Mouse (Mus musculus): Measurements from ENCODE around the gene Akt1s1. TPM values are rescaled to one million over a fixed set of nuclear protein-coding genes. Genes with fewer than 3 reads are reported as not detected.
A peak's percentile ranks its signal among the peaks of the same experiment; 100 is the strongest.
"Not testable (repeated sequence)": the region's sequence is repeated elsewhere in the genome, so short reads cannot be mapped to it uniquely, and the experiment has no call there.

The Akt1s1 gene
- polyA plus RNA-seq, 1 experiment from 2014 or later: 99.9 TPM

DNA sequence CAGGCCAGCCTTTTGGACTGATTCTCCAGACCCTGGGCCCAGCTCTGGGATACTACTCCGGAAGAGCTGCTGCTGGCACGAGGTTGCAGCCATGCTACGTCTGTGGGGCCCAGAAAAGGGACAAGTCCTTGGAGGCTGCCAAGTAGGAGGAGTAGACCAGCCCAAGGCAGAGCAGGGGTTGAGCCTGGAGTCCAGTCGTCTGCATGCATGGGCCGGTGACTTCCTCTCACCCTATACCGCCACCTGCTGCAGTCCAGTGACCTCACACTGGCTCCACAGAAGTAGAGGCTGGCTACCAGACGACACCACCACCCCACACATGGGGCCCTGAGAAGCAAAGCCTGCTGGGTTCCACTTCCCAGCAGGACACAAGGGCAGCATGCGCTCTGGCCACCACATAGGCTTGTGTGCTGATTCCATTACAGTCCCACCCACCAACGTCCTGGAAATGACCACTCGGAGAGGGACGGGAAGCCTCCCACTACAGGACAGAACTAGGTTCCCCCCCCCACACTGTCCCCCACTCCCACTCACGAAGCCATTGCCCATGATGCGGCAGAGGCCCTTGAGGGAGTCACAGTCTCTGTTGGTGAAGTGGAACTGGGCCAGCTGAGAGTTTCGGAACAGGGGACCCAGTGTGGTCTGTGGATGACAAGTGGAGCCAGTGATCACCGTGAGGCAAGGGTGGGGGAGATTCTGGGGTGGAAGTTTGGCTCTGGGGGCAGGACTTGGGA is 17.7 kb downstream of the Akt1s1 start:
- DNase-seq (ENCODE audit: low read depth, low spot score): no peak
- ChIA-PET POLR2A (interaction anchor here (0.6 to 1.1 kb wide), 2 partner anchors 12 to 59 kb away, joined by 4 to 5 read pairs; no protein-coding TSS in a partner anchor), CTCF (interaction anchor here (1.3 kb wide), 1 partner anchor 11 kb away, joined by 5 read pairs; no protein-coding TSS in a partner anchor)
- in situ Hi-C loops (cut with MboI; ENCODE audit: low pct_unique_long_range_greater_than_20kb): loop anchor here (25.0 kb wide), 1 partner anchor 846 kb away; the partner anchor contains the start of genes Dbp, Fam83e, Rpl18 and Sphk2
- ATAC-seq: no peak
- H3K27me3 ChIP-seq: no peaks in the 10 kb centered on the region
- TF ChIP-seq CTCF (IDR thresholded peaks at IDR 0.05): no peak

DNA sequence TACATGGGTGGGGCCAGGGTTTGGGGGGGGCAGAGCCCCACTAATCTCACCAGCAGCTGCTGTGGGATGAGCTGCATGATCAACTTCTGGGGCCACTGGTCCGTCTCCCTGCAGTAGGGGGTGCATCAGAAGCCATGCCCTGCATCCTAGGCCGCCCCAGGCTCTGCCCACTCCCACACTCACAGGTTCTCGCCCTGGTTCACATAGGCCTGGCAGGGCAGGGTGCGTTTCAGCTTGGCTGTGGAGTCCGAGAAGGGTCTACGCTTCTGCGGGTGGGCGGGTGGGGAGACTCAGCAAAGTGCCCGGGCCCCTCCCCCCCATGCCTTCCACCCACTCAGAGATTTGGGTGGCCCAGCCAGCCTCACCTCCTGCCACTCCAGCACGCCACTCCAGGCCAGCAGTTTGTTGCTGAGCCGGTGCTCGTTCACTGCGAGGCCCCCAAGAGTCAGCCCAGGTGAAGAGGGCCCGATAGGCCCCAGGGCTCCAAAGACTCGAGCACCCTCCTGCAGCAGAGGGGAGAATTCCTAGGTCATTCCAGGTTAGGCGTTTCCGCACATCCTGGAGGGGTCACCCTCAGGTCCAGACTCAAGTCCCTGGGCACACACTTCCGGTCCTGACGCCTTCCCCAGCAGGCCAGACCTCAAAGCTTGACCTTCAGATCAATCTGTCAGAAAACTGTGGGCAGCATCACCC is 18.4 kb downstream of the Akt1s1 start:
- ChIA-PET CTCF (no interaction called here), POLR2A (interaction anchor here (0.6 kb wide), 1 partner anchor 59 kb away, joined by 5 read pairs; no protein-coding TSS in a partner anchor)
- no peaks in the 10 kb centered on the region for H3K27me3 ChIP-seq
- in situ Hi-C loops (cut with MboI; ENCODE audit: low pct_unique_long_range_greater_than_20kb): loop anchor here (25.0 kb wide), 1 partner anchor 845 kb away; the partner anchor contains the start of genes Dbp, Fam83e, Rpl18 and Sphk2
- no peak for ATAC-seq
- TF ChIP-seq CTCF (IDR thresholded peaks at IDR 0.05): no peak
- DNase-seq (ENCODE audit: low read depth, low spot score): no peak

DNA sequence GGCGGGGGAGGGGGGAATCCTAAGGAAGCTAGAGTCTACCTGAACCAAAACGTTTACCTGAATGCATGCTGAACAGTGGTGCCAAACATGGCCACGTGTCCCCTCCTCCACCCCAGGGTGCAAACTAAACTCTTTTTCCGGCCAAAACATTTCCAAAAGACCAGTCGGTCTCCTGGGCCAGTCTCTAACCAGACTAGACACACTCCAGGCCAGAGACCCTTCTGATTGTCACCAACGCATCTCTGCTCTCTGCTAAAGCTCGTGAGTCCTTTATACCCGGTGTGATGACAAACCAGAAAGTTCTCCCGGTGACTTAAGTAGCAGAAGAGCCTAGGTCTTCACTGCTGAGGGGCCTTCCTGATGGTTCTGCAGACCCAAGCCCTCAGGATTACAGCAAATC is 19.0 kb downstream of the Akt1s1 start:
- POLR2A ChIA-PET: interaction anchor here (1.5 to 2.4 kb wide), 2 partner anchors 10 to 62 kb away, joined by 5 to 9 read pairs; partner anchors contain the start of genes Ap2a1 and Pnkp
- DNase-seq (ENCODE audit: low read depth, low spot score): no peak
- TF ChIP-seq CTCF (IDR thresholded peaks at IDR 0.05): no peak
- in situ Hi-C loops (cut with MboI; ENCODE audit: low pct_unique_long_range_greater_than_20kb): loop anchor here (25.0 kb wide), 1 partner anchor 844 kb away; the partner anchor contains the start of genes Dbp, Fam83e, Rpl18 and Sphk2
- ATAC-seq: no peak
- no peaks in the 10 kb centered on the region for H3K27me3 ChIP-seq
- CTCF ChIA-PET: no interaction called here

GRCm38 (mm10) chr7:44868465-44868864 is 19.7 kb downstream of the Akt1s1 start:
- ChIA-PET POLR2A (interaction anchor here (1.5 to 2.4 kb wide), 2 partner anchors 11 to 62 kb away, joined by 5 to 9 read pairs; partner anchors contain the start of genes Ap2a1 and Pnkp), CTCF (interaction anchor here (1.5 kb wide), 1 partner anchor 23 kb away, joined by 4 read pairs; the partner anchor contains the start of gene Med25)
- no peak for ATAC-seq
- H3K27me3 ChIP-seq: no peaks in the 10 kb centered on the region
- DNase-seq (ENCODE audit: low read depth, low spot score): no peak
- no peak for TF ChIP-seq CTCF (IDR thresholded peaks at IDR 0.05)
- in situ Hi-C loops (cut with MboI; ENCODE audit: low pct_unique_long_range_greater_than_20kb): loop anchor here (25.0 kb wide), 1 partner anchor 844 kb away; the partner anchor contains the start of genes Dbp, Fam83e, Rpl18 and Sphk2

DNA sequence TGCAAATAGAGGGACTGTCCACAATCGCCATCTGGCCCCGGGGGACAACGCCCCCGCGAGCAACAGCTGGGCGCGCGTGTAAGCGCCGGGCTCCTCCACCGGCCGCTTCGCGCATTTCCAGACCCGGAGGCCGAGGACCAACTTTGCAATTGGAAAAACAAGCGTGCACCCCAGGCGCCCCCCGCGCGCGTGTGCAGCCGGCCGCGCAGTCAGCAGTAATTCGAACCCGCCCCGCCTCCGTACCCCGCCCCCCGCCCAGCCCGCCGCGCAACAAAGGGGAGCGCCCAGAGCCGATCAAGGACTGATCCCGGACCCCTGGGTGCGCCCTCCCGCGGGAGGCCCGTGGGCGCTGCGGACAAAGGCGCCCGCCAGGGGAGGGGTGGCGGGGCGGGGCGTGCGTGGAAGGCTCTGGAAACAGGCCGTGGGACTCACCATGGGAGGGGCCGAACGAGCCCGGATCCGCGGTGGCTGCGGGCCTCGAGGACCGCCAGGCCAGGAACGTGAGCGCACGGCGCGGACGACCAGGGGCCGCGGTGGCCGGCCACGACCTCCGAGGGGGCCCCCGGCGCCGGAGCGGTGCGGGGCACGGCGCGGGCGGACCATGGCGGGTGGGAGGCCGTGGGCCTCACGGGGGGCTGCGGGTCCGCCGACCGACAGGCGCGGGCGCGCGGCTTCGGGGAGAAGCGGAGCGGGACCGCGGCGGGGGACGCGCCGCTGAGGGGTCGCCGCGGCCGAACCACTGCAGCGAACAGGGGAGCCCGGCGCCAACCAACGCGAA is 20.3 kb downstream of the Akt1s1 start:
- in situ Hi-C loops (cut with MboI; ENCODE audit: low pct_unique_long_range_greater_than_20kb): loop anchor here (25.0 kb wide), 1 partner anchor 843 kb away; the partner anchor contains the start of genes Dbp, Fam83e, Rpl18 and Sphk2
- no peak for TF ChIP-seq CTCF (IDR thresholded peaks at IDR 0.05)
- ATAC-seq: peak; percentile 21
- ChIA-PET POLR2A (interaction anchor here (0.6 to 2.4 kb wide), 6 partner anchors 12 to 61 kb away, joined by 3 to 9 read pairs (median 4); partner anchors contain the start of genes Ap2a1, Med25 and Pnkp), CTCF (interaction anchor here (0.7 to 1.5 kb wide), 4 partner anchors 8 to 89 kb away, joined by 3 to 4 read pairs (median 4); partner anchors contain the start of gene Med25)
- no peaks in the 10 kb centered on the region for H3K27me3 ChIP-seq
- no peak for DNase-seq (ENCODE audit: low read depth, low spot score)

DNA sequence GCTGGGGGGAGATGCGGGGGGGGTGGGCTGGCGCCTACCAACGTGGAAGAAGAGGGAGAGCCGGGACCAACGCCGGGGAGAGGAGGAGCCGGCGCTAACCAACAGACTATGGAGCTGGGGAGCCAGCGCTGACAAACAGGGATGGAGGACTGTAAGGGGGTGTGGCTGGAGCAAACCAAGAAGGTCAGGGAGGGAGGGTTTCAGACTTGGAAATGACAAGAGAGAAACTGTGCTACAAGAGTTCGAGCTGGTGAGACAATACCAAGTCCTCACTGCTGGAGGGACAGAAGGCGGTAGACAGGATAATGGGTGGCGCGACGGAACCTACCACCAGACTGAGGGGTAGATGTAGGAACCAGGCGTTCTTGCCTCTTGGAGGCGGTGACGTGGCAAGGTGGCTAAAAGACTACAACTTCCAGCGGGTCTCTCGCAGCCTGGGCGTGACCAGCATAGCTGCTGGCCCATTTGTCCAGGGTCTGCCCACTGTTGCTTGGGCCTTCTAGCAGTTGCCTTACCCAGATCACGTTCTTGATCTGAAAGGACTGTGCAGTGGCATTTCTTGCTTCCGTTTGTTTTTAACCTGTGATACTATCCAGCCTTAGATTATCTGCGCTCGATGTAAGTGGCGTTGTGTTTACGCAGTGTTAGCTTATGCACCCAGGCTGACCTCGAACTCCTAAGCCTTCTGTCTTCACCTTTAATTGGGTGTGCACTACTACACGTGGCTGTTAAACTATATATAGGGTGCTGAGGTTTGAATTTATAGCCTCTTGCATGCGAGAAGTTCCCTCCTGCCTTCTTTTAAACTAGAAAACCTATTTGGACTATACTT is 21.1 kb downstream of the Akt1s1 start, which contains the start of gene Ptov1:
Ptov1 (minus strand) TSS at position 92 of the 832 bp plus-strand sequence.
- in situ Hi-C loops (cut with MboI; ENCODE audit: low pct_unique_long_range_greater_than_20kb): loop anchor here (5.0 to 25.0 kb wide), 2 partner anchors 87 to 842 kb away; partner anchors contain the start of genes Dbp, Fam83e, Rpl18 and Sphk2
- H3K27me3 ChIP-seq: no peaks in the 10 kb centered on the region
- no peak for TF ChIP-seq CTCF (IDR thresholded peaks at IDR 0.05)
- peak; percentile 93 for DNase-seq (ENCODE audit: low read depth, low spot score)
- peak; percentile 83 for ATAC-seq
- POLR2A ChIA-PET: interaction anchor here (0.6 to 2.4 kb wide), 6 partner anchors 14 to 60 kb away, joined by 3 to 6 read pairs (median 3); partner anchors contain the start of genes Ap2a1 and Med25
- CTCF ChIA-PET: interaction anchor here (0.7 to 1.5 kb wide), 4 partner anchors 9 to 88 kb away, joined by 3 to 4 read pairs (median 4); partner anchors contain the start of gene Med25

GRCm38 (mm10) chr7:44870614-44871013 is 21.8 kb downstream of the Akt1s1 start:
- no peak for ATAC-seq
- no peak for DNase-seq (ENCODE audit: low read depth, low spot score)
- POLR2A ChIA-PET: interaction anchor here (0.8 to 1.5 kb wide), 3 partner anchors 15 to 21 kb away, joined by 3 to 6 read pairs (median 3); partner anchors contain the start of gene Med25
- H3K27me3 ChIP-seq: no peaks in the 10 kb centered on the region
- CTCF ChIA-PET: interaction anchor here (1.2 to 1.3 kb wide), 3 partner anchors 10 to 87 kb away, joined by 3 read pairs; no protein-coding TSS in a partner anchor
- in situ Hi-C loops (cut with MboI; ENCODE audit: low pct_unique_long_range_greater_than_20kb): loop anchor here (5.0 to 25.0 kb wide), 2 partner anchors 87 to 842 kb away; partner anchors contain the start of genes Dbp, Fam83e, Rpl18 and Sphk2
- TF ChIP-seq CTCF (IDR thresholded peaks at IDR 0.05): no peak

- in situ Hi-C loops (cut with MboI; ENCODE audit: low pct_unique_long_range_greater_than_20kb): loop anchor here (5.0 to 25.0 kb wide), 2 partner anchors 86 to 841 kb away; partner anchors contain the start of genes Dbp, Fam83e, Rpl18 and Sphk2
- POLR2A ChIA-PET: no interaction called here
- no peak for DNase-seq (ENCODE audit: low read depth, low spot score)
- ATAC-seq: no peak
- CTCF ChIA-PET: interaction anchor here (1.1 to 1.3 kb wide), 3 partner anchors 11 to 14 kb away, joined by 3 read pairs; no protein-coding TSS in a partner anchor
- H3K27me3 ChIP-seq: no peaks in the 10 kb centered on the region
- TF ChIP-seq CTCF (IDR thresholded peaks at IDR 0.05): no peak
These were observed 22.4 kb downstream of the Akt1s1 start for GRCm38 (mm10) chr7:44871181-44871580.

- ATAC-seq; POLR2A ChIA-PET; H3K27me3 ChIP-seq; DNase-seq (ENCODE audit: low read depth, low spot score): not testable (repeated sequence)
- CTCF ChIA-PET: interaction anchor here (1.1 to 1.3 kb wide), 3 partner anchors 11 to 13 kb away, joined by 3 read pairs; no protein-coding TSS in a partner anchor
- in situ Hi-C loops (cut with MboI; ENCODE audit: low pct_unique_long_range_greater_than_20kb): loop anchor here (5.0 to 25.0 kb wide), 2 partner anchors 86 to 841 kb away; partner anchors contain the start of genes Dbp, Fam83e, Rpl18 and Sphk2
These were observed 23.0 kb downstream of the Akt1s1 start for GRCm38 (mm10) chr7:44871774-44872173.

Data from Patski (cell line).